Mouse (Mus musculus): ENCODE data around the gene Atr.

Atr gene

DNA sequence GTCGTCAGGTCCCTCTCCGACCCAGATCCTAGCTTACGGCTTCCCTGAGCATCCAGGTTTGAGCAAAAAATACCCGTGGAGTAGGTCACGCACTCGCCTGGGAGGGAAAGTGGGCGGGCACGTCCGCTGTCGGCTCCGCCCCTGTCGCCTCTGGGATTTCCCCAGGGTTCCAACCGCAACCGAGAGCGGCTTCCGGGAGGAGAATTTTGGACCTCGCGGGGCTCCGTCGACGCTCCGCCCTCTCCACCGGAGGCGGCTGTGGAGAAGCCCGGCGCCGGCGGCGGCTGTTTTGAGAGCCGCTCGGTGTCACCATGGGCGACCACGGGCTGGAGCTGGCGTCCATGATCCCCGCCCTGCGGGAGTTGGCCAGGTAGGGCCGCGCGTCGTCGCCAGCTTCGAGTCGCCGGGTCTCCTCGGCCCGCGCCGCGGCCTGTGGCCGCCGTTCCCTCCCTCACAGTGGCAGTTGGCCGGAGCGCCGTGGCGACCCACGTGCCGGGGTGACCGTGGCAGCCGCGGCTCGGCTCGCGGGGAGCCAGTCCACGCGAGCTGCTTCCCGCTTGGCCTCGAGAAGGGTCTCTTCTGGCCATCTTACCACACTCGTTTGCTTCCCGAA, at the start of gene Atr:
Gene Atr, plus strand, starts transcription at position 184 of the 613 bp plus-strand sequence.
- POLR2A ChIA-PET: interaction anchor here in 3 of 4 experiments (0.6 to 5.0 kb wide), 18 partner anchors 12 to 346 kb away, joined by 3 to 49 read pairs (median 4); partner anchors contain the start of genes Gk5 (in 3 of the 3), Pls1 (in 2 of the 3), U2surp (in 2 of the 3) and Pcolce2 (in 1 of the 3)
- CTCF ChIA-PET: interaction anchor here in 1 of 4 experiments (0.8 to 1.3 kb wide), 2 partner anchors 149 to 317 kb away, joined by 3 to 4 read pairs; no protein-coding TSS in a partner anchor

DNA sequence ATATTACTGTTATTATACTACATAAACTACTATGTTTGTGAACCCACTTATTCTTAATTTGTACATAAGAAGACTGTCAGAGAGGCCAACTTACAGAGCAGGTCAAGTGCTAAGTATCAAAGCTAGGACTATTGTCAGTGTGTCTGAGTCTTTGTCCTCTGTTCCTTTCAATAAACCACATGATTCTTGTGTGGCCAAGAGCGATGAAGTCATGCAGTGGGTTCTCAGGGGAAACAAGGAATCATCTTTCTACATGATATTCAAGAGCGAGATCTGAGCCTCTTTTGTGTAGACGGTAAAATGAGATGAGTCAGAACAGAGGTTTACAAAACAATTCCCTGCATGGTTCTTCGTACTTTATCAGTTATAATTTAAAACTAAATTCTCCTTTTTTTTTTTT, 47.8 kb upstream of the Atr start:
- POLR2A ChIA-PET: no interaction called here
- CTCF ChIA-PET: interaction anchor here in 1 of 4 experiments (0.6 to 0.7 kb wide), 2 partner anchors 18 to 59 kb away, joined by 3 to 4 read pairs; partner anchors contain the start of gene Trpc1

DNA sequence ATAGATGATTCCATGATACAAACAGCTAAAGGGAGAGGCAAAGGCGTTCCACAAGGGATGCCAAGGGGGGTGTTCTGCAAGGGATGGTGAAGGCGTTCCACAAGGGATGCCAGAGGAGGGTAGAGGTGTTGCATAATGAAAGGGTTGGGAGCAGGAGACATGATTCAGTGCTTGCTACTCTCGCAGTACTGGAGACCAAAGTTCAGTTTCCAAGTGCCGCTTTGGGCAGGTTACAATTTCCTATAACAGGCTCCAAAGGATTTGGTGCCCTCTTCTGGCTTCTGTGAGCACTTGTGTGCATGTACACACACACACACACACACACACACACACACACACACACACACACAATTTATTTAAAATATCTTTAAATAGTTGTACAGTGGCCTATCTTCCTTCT, 45.6 kb upstream of the Atr start:
- ChIA-PET POLR2A (no interaction called here), CTCF (interaction anchor here in 1 of 4 experiments (0.6 kb wide), 1 partner anchor 57 kb away, joined by 3 read pairs; no protein-coding TSS in a partner anchor)

DNA sequence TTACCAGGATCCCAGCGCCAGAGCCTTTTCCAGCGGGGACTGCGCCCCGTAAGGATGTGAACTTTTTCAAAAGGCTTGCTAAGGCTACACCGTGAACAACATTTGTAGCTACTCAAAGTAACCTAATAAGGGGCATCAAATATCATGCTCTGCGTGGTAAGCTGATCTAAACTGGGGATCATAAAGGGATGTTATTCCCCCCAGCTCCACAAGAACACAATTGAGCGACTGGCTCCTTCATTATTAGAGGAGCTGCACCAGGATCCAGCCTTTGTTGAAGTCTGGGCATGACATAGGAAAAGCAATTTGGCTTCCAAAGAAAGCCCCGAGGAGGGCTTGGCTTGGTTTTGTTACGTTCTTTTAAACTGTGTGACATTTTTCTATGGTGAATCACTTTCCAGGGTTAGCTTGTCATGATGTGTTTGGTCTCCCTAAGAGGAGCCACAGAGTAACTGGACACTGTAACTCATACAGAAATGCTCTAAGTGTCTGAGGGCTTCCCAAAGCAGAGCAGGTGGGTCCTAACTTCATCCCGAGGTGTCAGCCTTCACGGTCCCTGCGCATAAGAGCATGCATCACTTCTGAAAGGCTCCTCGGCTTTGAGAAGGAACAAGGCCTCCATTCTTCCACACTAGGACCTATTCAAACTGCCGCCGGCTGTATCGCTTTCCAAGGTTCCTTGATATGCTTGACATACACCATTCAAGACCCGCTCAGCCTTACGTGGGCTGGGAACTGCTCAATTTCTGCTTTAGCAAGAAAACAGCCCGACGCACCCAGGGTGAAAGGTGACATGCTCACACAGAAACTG, 43.5 kb upstream of the Atr start:
- ChIA-PET POLR2A (interaction anchor here in 2 of 4 experiments (0.7 kb wide), 2 partner anchors 272 to 304 kb away, joined by 3 to 4 read pairs; no protein-coding TSS in a partner anchor), CTCF (interaction anchor here in 3 of 4 experiments (0.6 to 1.0 kb wide), 3 partner anchors 9 to 111 kb away, joined by 3 to 5 read pairs (median 3); no protein-coding TSS in a partner anchor)

DNA sequence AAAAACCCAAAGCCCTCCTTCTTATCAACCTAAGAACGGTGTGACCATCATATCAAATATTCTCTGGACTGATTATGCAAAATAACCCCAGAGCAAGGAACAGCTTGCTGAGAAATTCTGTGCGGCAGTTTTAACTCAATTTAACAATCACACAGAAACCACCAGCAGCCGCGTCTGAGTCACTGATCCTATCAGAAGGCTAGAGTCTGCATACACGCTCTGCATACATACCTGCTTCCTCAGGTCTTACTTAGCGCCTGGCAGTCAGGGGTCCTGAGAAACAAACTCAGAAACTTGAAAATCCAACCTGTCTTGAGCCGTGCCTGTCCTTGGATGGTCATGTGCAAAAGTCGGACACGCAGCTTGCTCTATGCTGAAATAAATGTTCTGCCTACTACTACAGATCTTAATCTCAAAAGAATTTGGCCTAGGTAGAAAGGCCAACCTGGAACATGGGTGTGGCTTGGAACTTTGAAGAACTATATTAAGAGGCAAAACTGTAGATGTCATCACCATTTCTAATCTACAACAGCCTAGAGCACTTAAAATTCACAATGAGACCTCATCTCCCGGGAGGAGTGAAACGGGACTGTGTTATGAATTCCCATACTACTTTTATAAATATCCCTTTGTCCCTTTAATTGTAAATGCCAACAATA, 42.3 kb upstream of the Atr start:
- CTCF ChIA-PET: interaction anchor here in 1 of 4 experiments (1.0 kb wide), 1 partner anchor 10 kb away, joined by 6 read pairs; no protein-coding TSS in a partner anchor
- POLR2A ChIA-PET: no interaction called here

DNA sequence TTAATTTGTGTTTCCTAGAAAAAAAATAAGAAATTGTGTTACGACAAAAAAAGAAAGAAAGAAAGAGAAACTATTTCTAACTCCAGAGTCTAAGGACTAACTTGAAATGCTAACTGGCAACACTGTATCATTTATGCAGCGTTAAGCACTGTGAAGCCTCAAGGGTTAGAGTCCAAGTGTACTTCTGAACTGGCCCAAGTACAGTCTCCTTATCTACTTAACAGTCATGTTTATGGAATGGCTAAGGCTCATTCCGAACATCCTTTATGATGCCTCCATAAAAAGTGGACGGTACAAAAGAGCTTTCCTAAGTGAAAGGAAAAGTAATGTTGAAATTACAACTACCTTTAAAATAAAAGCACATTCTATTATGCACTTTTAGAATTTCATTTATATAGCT, 41.7 kb upstream of the Atr start:
- POLR2A ChIA-PET: no interaction called here
- CTCF ChIA-PET: interaction anchor here in 1 of 4 experiments (1.0 kb wide), 1 partner anchor 10 kb away, joined by 6 read pairs; no protein-coding TSS in a partner anchor

DNA sequence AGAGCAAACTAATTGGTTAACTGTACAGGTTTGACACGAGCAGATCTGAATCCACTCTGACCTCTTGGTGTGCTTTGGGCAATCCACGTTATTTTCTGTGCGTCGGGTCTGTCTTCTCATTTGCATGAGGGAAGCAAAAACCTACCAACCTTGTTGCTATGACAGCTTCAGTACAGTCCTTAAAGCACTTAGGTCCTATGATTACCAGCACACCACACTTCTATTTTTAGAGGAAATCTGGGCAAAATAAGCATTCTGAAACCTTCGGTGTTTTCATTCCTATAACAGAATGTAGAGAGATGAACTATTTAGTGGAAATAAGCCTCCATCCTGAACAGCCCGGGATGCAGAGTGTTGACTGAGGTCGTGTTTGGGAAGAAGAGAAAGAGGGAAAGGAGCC, 34.9 kb upstream of the Atr start:
- ChIA-PET CTCF (interaction anchor here in 1 of 4 experiments (0.6 kb wide), 1 partner anchor 17 kb away, joined by 7 read pairs; no protein-coding TSS in a partner anchor), POLR2A (no interaction called here)

DNA sequence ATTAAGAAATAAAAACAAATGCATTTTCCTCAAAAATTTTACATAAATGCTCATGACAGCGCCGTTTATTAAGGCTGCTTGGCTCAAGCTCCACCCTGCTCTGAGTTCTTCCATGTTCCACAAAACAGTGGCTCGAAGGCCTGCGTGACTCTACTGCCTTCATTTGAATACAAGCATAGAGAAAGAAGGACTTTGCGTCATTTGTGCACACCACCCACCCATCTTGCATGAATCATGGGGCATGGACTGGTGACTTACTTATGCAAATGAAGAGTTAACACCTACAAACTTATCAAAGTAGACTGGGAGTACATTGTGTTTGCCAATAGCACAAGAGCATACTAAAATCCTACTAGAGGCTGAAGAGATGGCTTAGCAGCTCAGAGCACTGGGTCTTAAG, 29.8 kb upstream of the Atr start:
- CTCF ChIA-PET: interaction anchor here in 1 of 4 experiments (0.6 kb wide), 1 partner anchor 18 kb away, joined by 3 read pairs; no protein-coding TSS in a partner anchor
- POLR2A ChIA-PET: interaction anchor here in 2 of 4 experiments (0.6 to 1.3 kb wide), 2 partner anchors 9 to 12 kb away, joined by 4 to 5 read pairs; no protein-coding TSS in a partner anchor

DNA sequence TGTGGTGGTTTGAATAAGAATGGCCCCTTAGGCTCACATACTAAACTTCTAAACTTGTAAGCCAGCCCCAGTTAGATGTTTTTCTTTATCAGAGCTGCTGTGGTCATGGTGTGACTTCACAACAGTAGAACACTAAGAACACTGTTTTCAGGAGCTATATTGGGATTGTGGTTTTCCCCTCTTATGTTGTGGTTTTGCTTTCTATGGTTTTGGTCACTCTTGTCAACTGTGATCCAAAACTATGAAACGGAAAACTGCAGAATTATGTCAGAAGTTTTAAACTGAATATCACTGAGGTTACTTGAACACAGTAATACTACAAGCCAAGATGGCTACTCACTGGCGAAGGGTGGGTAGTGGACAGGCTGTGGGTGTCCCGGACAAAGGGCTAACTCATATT, 24.6 kb upstream of the Atr start:
- POLR2A ChIA-PET: interaction anchor here in 1 of 4 experiments (1.6 kb wide), 1 partner anchor 13 kb away, joined by 4 read pairs; the partner anchor contains the start of gene Pls1
- CTCF ChIA-PET: no interaction called here

DNA sequence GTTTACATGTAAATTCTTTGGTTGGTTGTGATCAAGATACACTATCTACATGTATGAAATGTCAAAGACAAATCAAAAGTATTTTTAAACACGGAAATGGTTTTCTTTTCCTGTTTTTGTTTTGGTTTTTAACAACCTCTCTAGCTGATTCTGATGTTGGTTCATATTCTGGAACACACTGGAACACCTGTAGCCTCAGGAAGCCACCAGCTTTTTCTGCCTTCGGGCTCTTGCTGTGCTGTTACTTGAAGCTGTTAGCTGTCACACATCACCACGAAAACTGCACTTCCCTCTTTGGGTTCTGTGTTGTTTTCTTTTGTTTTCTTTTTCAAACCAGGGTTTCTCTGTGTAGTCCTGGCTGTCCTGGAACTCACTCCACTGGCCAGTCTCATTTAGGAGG, 22.6 kb upstream of the Atr start:
- POLR2A ChIA-PET: interaction anchor here in 3 of 4 experiments (0.7 to 2.0 kb wide), 6 partner anchors 10 to 108 kb away, joined by 3 to 6 read pairs (median 4); partner anchors contain the start of genes Pls1 (in 1 of the 3) and Trpc1 (in 1 of the 3)
- CTCF ChIA-PET: no interaction called here

DNA sequence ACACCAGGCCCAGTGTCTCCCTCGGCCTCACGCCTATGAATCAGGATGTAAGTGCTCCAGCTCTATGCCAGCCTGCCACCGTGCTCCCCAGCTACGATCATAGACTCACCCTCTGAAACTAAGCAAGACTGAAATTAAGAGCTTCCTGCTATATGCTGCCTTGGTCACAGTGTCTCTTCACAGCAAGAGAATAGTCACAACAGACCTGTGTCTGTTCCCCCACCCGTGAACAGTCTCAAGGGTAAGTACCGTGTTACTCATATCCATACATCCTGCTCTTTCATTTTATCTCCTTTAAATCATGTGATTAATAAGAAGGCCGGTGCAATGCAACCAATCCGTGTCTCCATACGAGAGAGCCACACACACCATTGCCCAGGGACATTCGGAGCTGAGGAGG, 21.7 kb upstream of the Atr start:
- CTCF ChIA-PET: no interaction called here
- POLR2A ChIA-PET: interaction anchor here in 2 of 4 experiments (0.9 to 2.0 kb wide), 4 partner anchors 9 to 86 kb away, joined by 3 to 6 read pairs (median 4); partner anchors contain the start of genes Pls1 (in 1 of the 2) and Trpc1 (in 1 of the 2)

DNA sequence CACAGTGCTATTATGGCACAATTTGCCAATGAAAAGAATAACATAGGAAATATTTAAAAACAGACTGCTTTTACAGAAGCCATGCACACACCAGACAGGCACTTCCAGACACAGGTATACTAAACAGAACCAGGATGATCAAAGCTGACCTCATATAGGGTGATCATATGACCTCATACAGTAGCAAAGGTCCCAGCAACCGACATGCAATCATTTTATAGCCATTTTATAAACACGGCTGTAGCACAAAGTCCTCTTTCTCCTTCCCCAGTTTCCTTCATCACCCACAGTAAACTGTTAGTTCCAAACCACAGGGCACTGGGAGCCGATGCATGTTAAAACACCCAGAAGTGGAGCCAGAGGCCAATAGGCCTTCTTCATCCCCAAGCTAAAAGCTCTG, 18.0 kb upstream of the Atr start:
- ChIA-PET POLR2A (interaction anchor here in 2 of 4 experiments (0.6 kb wide), 2 partner anchors 12 to 265 kb away, joined by 4 read pairs; no protein-coding TSS in a partner anchor), CTCF (no interaction called here)

DNA sequence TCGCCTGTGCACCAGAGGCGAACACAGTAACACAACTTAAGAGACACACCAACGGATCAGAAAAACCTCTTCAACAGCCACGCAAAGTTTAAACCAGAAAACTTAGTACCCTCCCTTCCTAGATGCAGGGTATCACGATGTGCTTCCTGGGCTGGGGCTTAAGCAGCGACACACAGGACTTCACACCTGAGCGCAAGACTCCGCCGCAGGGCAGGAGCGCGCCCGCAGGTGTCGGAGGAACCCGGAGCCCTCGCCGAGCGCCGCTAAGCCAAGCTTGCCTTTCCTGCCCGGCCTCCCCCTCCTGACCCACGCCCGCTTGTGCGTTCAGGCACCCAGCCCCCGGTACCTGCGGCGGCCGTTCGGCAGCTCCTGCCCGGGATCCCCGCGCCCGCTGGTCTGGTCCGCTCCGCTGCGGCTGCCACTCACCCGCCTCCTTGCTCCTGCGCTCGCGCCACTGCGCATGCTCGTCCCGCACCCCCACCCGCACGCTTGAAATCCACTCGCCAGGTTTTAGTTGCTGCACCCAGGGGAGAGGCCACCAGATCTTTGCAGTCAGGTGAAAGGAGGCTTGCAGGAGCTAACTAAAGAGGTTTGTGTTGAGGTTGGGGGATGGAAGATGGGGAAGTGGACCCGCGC, 12.5 kb upstream of the Atr start, which contains the start of gene Pls1:
Gene Pls1, minus strand, starts transcription at position 487 of the 636 bp plus-strand sequence.
- CTCF ChIA-PET: interaction anchor here in 1 of 4 experiments (0.6 to 1.0 kb wide), 2 partner anchors 11 kb away, joined by 3 read pairs; no protein-coding TSS in a partner anchor
- POLR2A ChIA-PET: interaction anchor here in 3 of 4 experiments (0.6 to 5.1 kb wide), 23 partner anchors 7 to 333 kb away, joined by 3 to 49 read pairs (median 4); partner anchors contain the start of genes U2surp (in 3 of the 3), Atr (in 2 of the 3), Gk5 (in 2 of the 3) and Pcolce2 (in 1 of the 3)

DNA sequence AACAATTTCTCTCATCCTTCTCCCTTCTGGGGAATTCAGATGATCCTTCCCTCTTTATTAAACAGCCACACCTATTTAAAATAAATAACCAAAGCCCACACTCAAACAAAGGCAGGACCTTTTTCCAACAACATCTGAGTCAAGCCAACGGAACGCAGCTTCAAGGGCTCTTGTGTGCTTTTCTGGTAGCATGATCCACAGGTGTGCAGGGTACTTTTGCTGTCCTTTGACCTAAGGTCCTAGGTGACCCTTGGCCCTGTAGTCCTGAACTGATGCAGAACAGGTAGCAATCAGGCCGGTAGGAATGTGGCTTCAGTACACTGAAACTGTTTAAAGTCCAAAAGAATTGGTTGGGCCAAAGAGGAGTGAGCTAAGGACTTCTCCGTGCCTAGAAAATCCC, 11.7 kb upstream of the Atr start:
- POLR2A ChIA-PET: interaction anchor here in 3 of 4 experiments (0.6 to 5.1 kb wide), 21 partner anchors 8 to 334 kb away, joined by 3 to 49 read pairs (median 4); partner anchors contain the start of genes Atr (in 2 of the 3), Gk5 (in 2 of the 3), U2surp (in 2 of the 3) and Pcolce2 (in 1 of the 3)
- CTCF ChIA-PET: interaction anchor here in 1 of 4 experiments (1.0 kb wide), 1 partner anchor 11 kb away, joined by 3 read pairs; no protein-coding TSS in a partner anchor

DNA sequence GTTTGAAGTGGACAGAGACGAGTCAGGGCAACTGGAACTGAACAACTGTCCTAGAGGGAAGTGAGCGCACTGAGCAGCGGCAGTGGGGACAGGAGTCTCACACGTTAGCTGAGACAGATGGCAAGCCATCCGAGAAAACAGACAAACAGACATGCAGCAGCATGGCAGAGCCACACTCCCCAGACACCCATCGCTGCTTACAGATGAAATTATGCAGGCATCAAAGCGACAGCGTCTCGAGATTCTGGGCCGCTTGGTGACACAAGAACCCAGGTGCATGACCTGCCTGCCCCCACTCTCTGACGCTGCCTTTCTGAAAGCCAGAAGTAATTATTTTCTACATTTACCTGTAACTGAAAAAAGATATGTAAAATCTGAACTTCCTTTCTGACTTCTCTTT, 5.7 kb upstream of the Atr start:
- POLR2A ChIA-PET: interaction anchor here in 1 of 4 experiments (0.5 to 1.3 kb wide), 3 partner anchors 11 to 66 kb away, joined by 3 to 4 read pairs (median 3); no protein-coding TSS in a partner anchor
- CTCF ChIA-PET: interaction anchor here in 3 of 4 experiments (0.6 to 1.3 kb wide), 5 partner anchors 9 to 190 kb away, joined by 3 to 5 read pairs (median 3); no protein-coding TSS in a partner anchor

DNA sequence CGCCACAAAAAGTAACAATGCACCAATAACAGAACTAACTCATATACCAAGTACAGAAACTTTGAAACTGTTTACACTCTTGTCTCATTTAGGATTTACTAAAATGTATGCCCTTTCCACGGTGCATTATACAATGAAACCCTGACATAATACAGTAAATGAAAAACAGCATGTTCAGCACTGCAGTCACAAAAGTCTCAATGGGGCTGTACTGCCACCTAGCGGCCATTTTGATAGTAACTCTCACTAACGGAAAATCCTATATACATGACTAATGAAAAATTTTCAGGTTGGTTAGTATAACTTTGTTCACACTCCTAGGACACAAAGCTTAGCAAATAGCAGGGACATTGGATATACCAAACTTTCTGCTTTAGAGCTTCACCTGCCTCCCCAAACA, 4.5 kb upstream of the Atr start:
- CTCF ChIA-PET: interaction anchor here in 1 of 4 experiments (1.3 kb wide), 1 partner anchor 8 kb away, joined by 3 read pairs; no protein-coding TSS in a partner anchor
- POLR2A ChIA-PET: interaction anchor here in 1 of 4 experiments (0.6 kb wide), 1 partner anchor 219 kb away, joined by 3 read pairs; no protein-coding TSS in a partner anchor

DNA sequence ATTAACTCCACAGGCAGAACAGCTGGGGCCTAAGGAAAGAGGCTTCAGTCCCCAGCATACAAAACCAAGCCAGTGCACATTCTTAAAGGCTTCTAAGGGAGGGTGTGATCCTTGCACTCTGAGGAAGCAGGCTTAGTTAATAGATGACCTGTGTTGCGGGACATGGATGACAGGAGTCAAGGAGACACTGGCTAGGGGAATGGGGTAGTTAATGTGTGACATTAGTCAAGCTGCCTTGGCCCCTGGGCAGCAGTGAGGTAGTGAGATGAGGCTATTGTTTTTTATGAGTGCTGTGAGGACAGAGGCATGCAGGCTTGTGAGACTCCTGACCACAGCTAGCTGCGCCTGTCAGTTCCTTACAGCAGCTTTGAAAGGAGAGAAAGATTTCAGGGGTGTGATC, 2.5 kb upstream of the Atr start:
- POLR2A ChIA-PET: interaction anchor here in 3 of 4 experiments (0.5 to 5.0 kb wide), 3 partner anchors 10 to 441 kb away, joined by 3 to 49 read pairs (median 3); partner anchors contain the start of gene Pls1 (in 2 of the 3)
- CTCF ChIA-PET: interaction anchor here in 1 of 4 experiments (1.2 kb wide), 1 partner anchor 329 kb away, joined by 3 read pairs; no protein-coding TSS in a partner anchor
